Mouse (Mus musculus) embryonic facial prominence, embryonic 13.5 days (tissue): Measurements from ENCODE around the gene Vwa3b. TPM values are rescaled to one million over a fixed set of nuclear protein-coding genes. Genes with fewer than 3 reads are reported as not detected.
A peak's percentile ranks its signal among the peaks of the same experiment; 100 is the strongest.

Experiments used
- ATAC-seq: fragments of 200-750 bp; cut with Nextera tagmentation; 2 replicates; pipeline ENCODE4 v1.8.0; 2017; ENCODE audit warnings: low read depth; ENCODE audit not compliant: insufficient number of reproducible peaks, insufficient read depth, low FRiP score, low TSS enrichment
- H3K27ac ChIP-seq: fragments of 300-500 bp; sonication (generic); 2 replicates; pipeline ENCODE4 v1.5.1; 2015; ENCODE audit warnings: moderate library complexity, mild to moderate bottlenecking, inconsistent platforms
- H3K27me3 ChIP-seq: fragments of 300-500 bp; sonication (generic); 2 replicates; pipeline ENCODE4 v1.6.1; 2015; ENCODE audit warnings: mild to moderate bottlenecking, inconsistent platforms
- H3K36me3 ChIP-seq: fragments of 300-500 bp; sonication (generic); 2 replicates; pipeline ENCODE4 v1.6.1; 2015; ENCODE audit warnings: mild to moderate bottlenecking, inconsistent platforms
- H3K4me1 ChIP-seq: fragments of 300-500 bp; sonication (generic); 2 replicates; pipeline ENCODE4 v1.6.1; 2015; ENCODE audit warnings: inconsistent platforms
- H3K4me2 ChIP-seq: fragments of 300-500 bp; sonication (generic); 2 replicates; pipeline ENCODE4 v1.6.1; 2015; ENCODE audit warnings: moderate library complexity, mild to moderate bottlenecking, inconsistent platforms
- H3K4me3 ChIP-seq: fragments of 300-500 bp; sonication (generic); 2 replicates; pipeline ENCODE4 v1.5.1; 2015; ENCODE audit warnings: mild to moderate bottlenecking, inconsistent platforms
- H3K9ac ChIP-seq: fragments of 300-500 bp; sonication (generic); 2 replicates; pipeline ENCODE4 v1.6.1; 2015; ENCODE audit warnings: mild to moderate bottlenecking, inconsistent platforms
- H3K9me3 ChIP-seq: fragments of 300-500 bp; sonication (generic); 2 replicates; pipeline ENCODE4 v1.6.1; 2016; ENCODE audit warnings: inconsistent platforms
- WGBS: fragments of 180-500 bp; shearing (Covaris S2); methylation state at CpG from one replicate; pipeline ENCODE4 v1.1.7; 2015; ENCODE audit warnings: mixed read lengths; 5-methylcytosine and 5-hydroxymethylcytosine counted together
- polyA plus RNA-seq: library from polyadenylated mRNA; unstranded; fragments of >200 nt; fragmentation: Nextera tagmentation; extraction: Ambion mirVana; gene quantifications from 2 replicates; pipeline ENCODE4 v1.2.1, GENCODE M21; 2015

Vwa3b gene
- polyA plus RNA-seq, 1 experiment from 2014 or later = 1.2 TPM

- Histone ChIP-seq H3K9ac (no peak overlapping the region), H3K4me3 (no peak overlapping the region), H3K4me2 (no peak overlapping the region), H3K4me1 (peaks cover 8% of the 10 kb centered on the region), H3K9me3 (no peaks in the 10 kb centered on the region), H3K27ac (no peak overlapping the region), H3K27me3 (no peaks in the 10 kb centered on the region), H3K36me3 (no peaks in the 10 kb centered on the region)
- 72% methylated on average over 14 of the region's 14 CpGs for WGBS
- no peak for ATAC-seq
These were observed 51.7 kb downstream of the Vwa3b start for GRCm38 (mm10) chr1:37077955-37078549.

GRCm38 (mm10) chr1:37080442-37080841, 54.0 kb downstream of the Vwa3b start:
- Histone ChIP-seq H3K4me3 (no peak overlapping the region), H3K4me2 (no peak overlapping the region), H3K4me1 (peaks cover 19% of the 10 kb centered on the region), H3K9me3 (no peaks in the 10 kb centered on the region), H3K9ac (no peak overlapping the region), H3K36me3 (no peaks in the 10 kb centered on the region), H3K27me3 (no peaks in the 10 kb centered on the region), H3K27ac (no peak overlapping the region)
- no peak for ATAC-seq
- WGBS = 81% methylated on average over 4 of the region's 4 CpGs

GRCm38 (mm10) chr1:37081376-37082214, 55.2 kb downstream of the Vwa3b start:
- H3K9ac ChIP-seq = no peak overlapping the region
- no peak for ATAC-seq
- 68% methylated on average over 12 of the region's 12 CpGs for whole genome bisulfite sequencing
- no peaks in the 10 kb centered on the region for H3K36me3 ChIP-seq
- H3K4me3 ChIP-seq = no peak overlapping the region
- H3K27ac ChIP-seq = no peak overlapping the region
- no peaks in the 10 kb centered on the region for H3K9me3 ChIP-seq
- no peaks in the 10 kb centered on the region for H3K27me3 ChIP-seq
- H3K4me1 ChIP-seq = peaks cover 19% of the 10 kb centered on the region
- no peak overlapping the region for H3K4me2 ChIP-seq

GRCm38 (mm10) chr1:37082215-37082464, 55.7 kb downstream of the Vwa3b start:
- Histone ChIP-seq H3K9me3 (no peaks in the 10 kb centered on the region), H3K27ac (no peak overlapping the region), H3K9ac (no peak overlapping the region), H3K4me3 (no peak overlapping the region), H3K36me3 (no peaks in the 10 kb centered on the region), H3K4me1 (peaks cover 19% of the 10 kb centered on the region), H3K27me3 (no peaks in the 10 kb centered on the region), H3K4me2 (no peak overlapping the region)
- ATAC-seq = no peak
- 88% methylated on average over 2 of the region's 2 CpGs for WGBS

GRCm38 (mm10) chr1:37084075-37084474, 57.7 kb downstream of the Vwa3b start:
- H3K4me3 ChIP-seq = no peak overlapping the region
- H3K4me1 ChIP-seq = peaks cover 25% of the 10 kb centered on the region
- H3K27me3 ChIP-seq = no peaks in the 10 kb centered on the region
- no peaks in the 10 kb centered on the region for H3K36me3 ChIP-seq
- no peak for ATAC-seq
- 48% methylated on average over 2 of the region's 2 CpGs for WGBS
- H3K9ac ChIP-seq = no peak overlapping the region
- no peak overlapping the region for H3K4me2 ChIP-seq
- no peaks in the 10 kb centered on the region for H3K9me3 ChIP-seq
- H3K27ac ChIP-seq = no peak overlapping the region

GRCm38 (mm10) chr1:37085171-37085570, 58.8 kb downstream of the Vwa3b start:
- 60% methylated on average over 7 of the region's 7 CpGs for WGBS
- Histone ChIP-seq H3K27ac (no peak overlapping the region), H3K9ac (no peak overlapping the region), H3K4me2 (no peak overlapping the region), H3K4me3 (no peak overlapping the region), H3K9me3 (no peaks in the 10 kb centered on the region), H3K36me3 (no peaks in the 10 kb centered on the region), H3K27me3 (no peaks in the 10 kb centered on the region), H3K4me1 (peaks cover 26% of the 10 kb centered on the region)
- no peak for ATAC-seq

- whole genome bisulfite sequencing = 62% methylated on average over 5 of the region's 5 CpGs
These were observed 62.8 kb downstream of the Vwa3b start for GRCm38 (mm10) chr1:37089191-37089590.

GRCm38 (mm10) chr1:37097382-37098093, 71.1 kb downstream of the Vwa3b start:
- Histone ChIP-seq H3K27me3 (no peaks in the 10 kb centered on the region), H3K9me3 (no peaks in the 10 kb centered on the region), H3K27ac (no peak overlapping the region), H3K4me2 (no peak overlapping the region), H3K4me1 (peaks cover 23% of the 10 kb centered on the region), H3K9ac (no peak overlapping the region), H3K36me3 (no peaks in the 10 kb centered on the region), H3K4me3 (no peak overlapping the region)
- WGBS = 39% methylated on average over 17 of the region's 17 CpGs
- no peak for ATAC-seq

More at GRCm38 (mm10) chr1:37089191-37089590, 62.8 kb downstream of the Vwa3b start:
- H3K4me3 ChIP-seq = no peak overlapping the region
- 0 out of 2 replicates have a peak overlapping the region, but pooled peaks have one; percentile 22 for H3K27ac ChIP-seq
- no peak for ATAC-seq
- H3K4me2 ChIP-seq = no peak overlapping the region
- no peaks in the 10 kb centered on the region for H3K27me3 ChIP-seq
- H3K4me1 ChIP-seq = peaks cover 28% of the 10 kb centered on the region
- no peaks in the 10 kb centered on the region for H3K36me3 ChIP-seq
- no peak overlapping the region for H3K9ac ChIP-seq
- H3K9me3 ChIP-seq = no peaks in the 10 kb centered on the region

GRCm38 (mm10) chr1:37098094-37098555, 71.7 kb downstream of the Vwa3b start:
- no peak overlapping the region for H3K9ac ChIP-seq
- H3K4me1 ChIP-seq = peaks cover 18% of the 10 kb centered on the region
- no peaks in the 10 kb centered on the region for H3K27me3 ChIP-seq
- no peak overlapping the region for H3K4me3 ChIP-seq
- no peaks in the 10 kb centered on the region for H3K9me3 ChIP-seq
- WGBS = 91% methylated on average over 4 of the region's 4 CpGs
- H3K4me2 ChIP-seq = no peak overlapping the region
- ATAC-seq = no peak
- no peaks in the 10 kb centered on the region for H3K36me3 ChIP-seq
- H3K27ac ChIP-seq = no peak overlapping the region

GRCm38 (mm10) chr1:37100361-37100760, 74.0 kb downstream of the Vwa3b start:
- no peaks in the 10 kb centered on the region for H3K9me3 ChIP-seq
- no peak overlapping the region for H3K4me2 ChIP-seq
- no peaks in the 10 kb centered on the region for H3K27me3 ChIP-seq
- H3K36me3 ChIP-seq = no peaks in the 10 kb centered on the region
- H3K9ac ChIP-seq = no peak overlapping the region
- no peak overlapping the region for H3K27ac ChIP-seq
- ATAC-seq = no peak
- no peak overlapping the region for H3K4me3 ChIP-seq
- H3K4me1 ChIP-seq = peaks cover 18% of the 10 kb centered on the region
- 83% methylated on average over 6 of the region's 6 CpGs for WGBS

- H3K27ac ChIP-seq = no peak overlapping the region
- no peak overlapping the region for H3K4me2 ChIP-seq
- H3K27me3 ChIP-seq = no peaks in the 10 kb centered on the region
- peaks cover 20% of the 10 kb centered on the region for H3K4me1 ChIP-seq
- H3K9me3 ChIP-seq = no peaks in the 10 kb centered on the region
- WGBS = 88% methylated on average over 8 of the region's 8 CpGs
- no peak for ATAC-seq
- H3K36me3 ChIP-seq = no peaks in the 10 kb centered on the region
- no peak overlapping the region for H3K4me3 ChIP-seq
- no peak overlapping the region for H3K9ac ChIP-seq
These were observed 74.6 kb downstream of the Vwa3b start for GRCm38 (mm10) chr1:37101016-37101415.

GRCm38 (mm10) chr1:37101717-37102116, 75.3 kb downstream of the Vwa3b start:
- Histone ChIP-seq H3K4me3 (no peak overlapping the region), H3K36me3 (no peaks in the 10 kb centered on the region), H3K4me1 (peaks cover 20% of the 10 kb centered on the region), H3K9me3 (no peaks in the 10 kb centered on the region), H3K9ac (no peak overlapping the region), H3K4me2 (no peak overlapping the region), H3K27ac (no peak overlapping the region), H3K27me3 (no peaks in the 10 kb centered on the region)
- WGBS = 68% methylated on average over 2 of the region's 2 CpGs
- no peak for ATAC-seq
